Mouse (Mus musculus) lung, postnatal 0 days (tissue): ENCODE results near the gene Il15ra.

Source experiments
- CTCF ChIP-seq: IDR thresholded peaks from 2 replicates; pipeline ENCODE4 v1.5.1; 2016; ENCODE audit warnings: antibody characterized with exemption, mild to moderate bottlenecking
- EP300 ChIP-seq: IDR thresholded peaks from 2 replicates; pipeline ENCODE4 v1.6.1; 2016; ENCODE audit warnings: antibody characterized with exemption, mild to moderate bottlenecking, control low read depth

GRCm38 (mm10) chr2:11776415-11776814, 71.3 kb downstream of the Il15ra start:
- TF ChIP-seq CTCF, result no peak
- no peak for TF ChIP-seq EP300
